Mouse (Mus musculus) cerebellum, adult 2 months (tissue): ENCODE data around the gene Polr1a.

Experiments
- CTCF ChIP-seq: fragments of 200-500 bp; IDR thresholded peaks from 2 replicates; pipeline ENCODE4 v1.5.1; 2011; ENCODE audit warnings: low read depth, mild to moderate bottlenecking, control low read depth, low read length, moderate library complexity, borderline replicate concordance; ENCODE audit not compliant: insufficient read depth
- POLR2A ChIP-seq: fragments of 200-500 bp; IDR thresholded peaks from 2 replicates; pipeline ENCODE4 v1.6.1; 2011; ENCODE audit warnings: low read length, control low read depth, borderline replicate concordance; ENCODE audit not compliant: insufficient read depth

DNA sequence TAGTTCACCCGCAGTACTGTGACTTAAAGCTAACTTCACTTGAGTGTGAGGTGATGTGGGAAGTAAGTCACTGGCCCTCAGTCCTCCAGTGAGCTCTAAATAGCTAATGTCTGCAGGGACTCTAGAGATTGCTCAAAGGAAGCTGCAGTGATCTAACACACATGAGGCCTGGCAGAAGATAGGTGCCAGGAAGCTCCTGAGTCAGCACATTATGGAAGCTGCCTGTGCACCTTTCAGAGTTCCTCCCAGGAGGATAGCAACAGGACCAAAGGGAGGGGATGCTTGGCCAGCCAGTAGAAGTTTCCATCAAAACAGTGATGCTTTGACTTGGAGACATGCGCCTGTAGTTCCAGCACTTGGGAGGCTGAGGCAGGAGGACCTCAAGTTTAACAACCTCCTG is 71.7 kb downstream of the Polr1a start:
- TF ChIP-seq POLR2A (no peak), CTCF (no peak)
